In genomic region chr17:12039922-12040321, GRCm38 (mm10) we compare ENCODE assay signal across 11 mouse cellular contexts.
A peak's percentile ranks its signal among the peaks of the same experiment; 100 is the strongest.
DNase-seq lines count a peak whose midpoint lies in the region; ATAC-seq lines count a peak whose summit lies in the region.
"Had no signal": no experiment of that assay in that cellular context is flagged by ENCODE, and none has a peak within 500 bp of the region (broad histone marks: within the 10 kb centered on the region; RNA-seq: fewer than 3 reads in every experiment).

No protein-coding gene starts in this region.

- no peak overlapping the region for H3K4me3 ChIP-seq in liver, embryonic 15.5 days (replicated peaks)
- H3K4me3 ChIP-seq: forebrain, embryonic 15.5 days; heart, embryonic 13.5 days; midbrain, embryonic 13.5 days; neural tube, embryonic 12.5 days had no signal

- peak overlapping the region; percentile 68 for H3K27ac ChIP-seq in liver, embryonic 15.5 days (replicated peaks)
- H3K27ac ChIP-seq: forebrain, embryonic 15.5 days; heart, embryonic 13.5 days; midbrain, embryonic 13.5 days; neural tube, embryonic 12.5 days had no signal

- H3K4me2 ChIP-seq in liver, embryonic 15.5 days = peak overlapping the region; percentile 76; the same call in 1 of the 2 replicates
- H3K4me2 ChIP-seq: forebrain, embryonic 15.5 days; midbrain, embryonic 13.5 days; neural tube, embryonic 12.5 days had no signal

- H3K9ac ChIP-seq in liver, embryonic 15.5 days = peak overlapping the region; percentile 3; the same call in 1 of the 2 replicates
- H3K9ac ChIP-seq: forebrain, embryonic 15.5 days; midbrain, embryonic 13.5 days; neural tube, embryonic 12.5 days had no signal

- peaks cover 24% of the 10 kb centered on the region for H3K27me3 ChIP-seq in liver, embryonic 15.5 days
- H3K27me3 ChIP-seq: forebrain, embryonic 15.5 days; neural tube, embryonic 12.5 days had no signal

- H3K36me3 ChIP-seq in liver, embryonic 15.5 days (replicated peaks) = no peaks in the 10 kb centered on the region
- H3K36me3 ChIP-seq: forebrain, embryonic 15.5 days; heart, embryonic 13.5 days; midbrain, embryonic 13.5 days; neural tube, embryonic 12.5 days had no signal

- ATAC-seq in erythroid progenitor cell, adult 5-6 weeks (replicated peaks; ENCODE audit: low FRiP score, poor library complexity, severe bottlenecking) = 0 out of 2 replicates have a peak, but pooled peaks have one; percentile 12
- ATAC-seq in liver, embryonic 15.5 days (ENCODE audit: insufficient read depth) = no peak
- ATAC-seq: midbrain, embryonic 13.5 days had no signal

- peaks cover 58% of the 10 kb centered on the region for H3K4me1 ChIP-seq in liver, embryonic 15.5 days (replicated peaks)
- H3K4me1 ChIP-seq: neural tube, embryonic 12.5 days had no signal

- DNase-seq in layer of hippocampus, adult 9-11 months = peak; percentile 2
- no peak for DNase-seq in layer of hippocampus, adult 8-10 months (ENCODE audit: low spot score in 2 of 2)
- peak; percentile 52 for DNase-seq in c-Kit-negative CD71-positive TER-119-positive erythroid progenitor cells, embryonic 14.5 days (ENCODE audit: low read depth, low spot score)
- DNase-seq in gastrocnemius, postnatal 4 days (ENCODE audit: low spot score in 2 of 2) = no peak
- no peak for DNase-seq in left cerebral cortex, postnatal 25 days (ENCODE audit: low spot score in 2 of 2)

- 20% methylated on average over 3 of the region's 3 CpGs for WGBS in liver, embryonic 15.5 days (ENCODE audit: insufficient replicate concordance)

- intact Hi-C loops in left cerebral cortex, postnatal 25 days (cut with DNase I) = loop anchor here (1.0 to 5.0 kb wide), 4 partner anchors 77 to 331 kb away; partner anchors contain the start of genes Agpat4 and Map3k4

- H3K9me3 ChIP-seq in liver, embryonic 15.5 days (replicated peaks) = no peaks in the 10 kb centered on the region
- H3K9me3 ChIP-seq: forebrain, embryonic 15.5 days; heart, embryonic 13.5 days; midbrain, embryonic 13.5 days; neural tube, embryonic 12.5 days had no signal

Comparison
In these comparisons a context has a peak if more than half of its experiments do, and no peak if none do; other contexts are left out.
1. DNase-seq: peak in layer of hippocampus, adult 9-11 months (single experiment) and c-Kit-negative CD71-positive TER-119-positive erythroid progenitor cells, embryonic 14.5 days (single experiment); none in layer of hippocampus, adult 8-10 months (0 of 2), gastrocnemius, postnatal 4 days (0 of 2) and left cerebral cortex, postnatal 25 days (0 of 2).